ENCODE assay signal across 9 mouse cellular contexts in the genomic region with DNA sequence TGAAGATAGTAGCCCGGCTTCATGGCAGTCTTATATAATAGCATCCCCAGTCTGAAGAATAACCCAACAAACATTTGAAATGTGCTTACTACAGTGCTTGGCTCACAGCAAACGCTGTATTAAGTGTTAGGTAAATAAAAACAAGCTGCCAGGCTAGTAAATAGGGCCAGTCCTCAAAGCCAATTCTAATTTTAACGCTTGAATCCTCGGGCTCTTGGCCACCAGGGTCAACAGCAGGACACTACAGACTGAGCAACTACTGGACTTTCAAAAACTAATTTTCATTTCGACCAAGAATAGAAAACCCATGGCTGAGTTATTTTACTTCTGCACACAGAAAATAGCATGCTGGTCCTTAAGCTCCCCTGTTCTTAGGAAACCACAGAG. TPM values are rescaled to one million over a fixed set of nuclear protein-coding genes. Genes with fewer than 3 reads are reported as not detected.
DNase-seq lines count a peak whose midpoint lies in the region; ATAC-seq lines count a peak whose summit lies in the region.
"Had no signal": no experiment of that assay in that cellular context is flagged by ENCODE, and none has a peak within 500 bp of the region (broad histone marks: within the 10 kb centered on the region; RNA-seq: fewer than 3 reads in every experiment).

No protein-coding gene starts in this region.

- H3K9ac ChIP-seq in kidney, embryonic 16.5 days (replicated peaks; ENCODE audit: low read length), result peak overlapping the region; percentile 64; the same call in 1 of the 2 replicates
- no peak overlapping the region for H3K9ac ChIP-seq in embryonic facial prominence, embryonic 15.5 days
- H3K9ac ChIP-seq in neural tube, embryonic 13.5 days, result peak overlapping the region; percentile 58

- no peak for DNase-seq in kidney, postnatal 25 days
- no peak for DNase-seq in limb, embryonic 10.5 days (ENCODE audit: low spot score)
- no peak for DNase-seq in adrenal gland, adult 18-20 months (ENCODE audit: low spot score in 2 of 2)
- no peak for DNase-seq in right cerebral cortex, postnatal 10 days (ENCODE audit: low spot score in 2 of 2)
- DNase-seq: spleen, adult 18-20 months had no signal

- no peaks in the 10 kb centered on the region for H3K27me3 ChIP-seq in kidney, embryonic 16.5 days (ENCODE audit: insufficient read depth, low read length)
- no peaks in the 10 kb centered on the region for H3K27me3 ChIP-seq in embryonic facial prominence, embryonic 15.5 days
- H3K27me3 ChIP-seq in limb, embryonic 10.5 days (ENCODE audit: low read depth, poor library complexity, severe bottlenecking), result no peaks in the 10 kb centered on the region
- H3K27me3 ChIP-seq in neural tube, embryonic 13.5 days, result 0 out of 2 replicates have a peak, but pooled peaks cover 4% of the 10 kb centered on the region

- peak overlapping the region; percentile 56 for H3K4me2 ChIP-seq in kidney, embryonic 16.5 days (replicated peaks; ENCODE audit: low read depth, low read length)
- peak overlapping the region; percentile 42; the same call in 1 of the 2 replicates for H3K4me2 ChIP-seq in embryonic facial prominence, embryonic 15.5 days (replicated peaks)
- H3K4me2 ChIP-seq in neural tube, embryonic 13.5 days, result peak overlapping the region; percentile 54

- H3K4me1 ChIP-seq in kidney, embryonic 16.5 days (ENCODE audit: insufficient read depth, low read length), result peaks cover 49% of the 10 kb centered on the region
- peaks cover 48% of the 10 kb centered on the region for H3K4me1 ChIP-seq in embryonic facial prominence, embryonic 15.5 days
- H3K4me1 ChIP-seq in limb, embryonic 10.5 days, result peaks cover 89% of the 10 kb centered on the region
- H3K4me1 ChIP-seq in neural tube, embryonic 13.5 days (replicated peaks), result peaks cover 49% of the 10 kb centered on the region

- H3K9me3 ChIP-seq in kidney, embryonic 16.5 days (ENCODE audit: low read length), result no peaks in the 10 kb centered on the region
- H3K9me3 ChIP-seq in embryonic facial prominence, embryonic 15.5 days (replicated peaks), result no peaks in the 10 kb centered on the region
- no peaks in the 10 kb centered on the region for H3K9me3 ChIP-seq in limb, embryonic 10.5 days (replicated peaks)
- H3K9me3 ChIP-seq in neural tube, embryonic 13.5 days, result no peaks in the 10 kb centered on the region

- no peaks in the 10 kb centered on the region for H3K36me3 ChIP-seq in kidney, embryonic 16.5 days (ENCODE audit: insufficient read depth, low read length)
- no peaks in the 10 kb centered on the region for H3K36me3 ChIP-seq in embryonic facial prominence, embryonic 15.5 days
- H3K36me3 ChIP-seq in limb, embryonic 10.5 days, result no peaks in the 10 kb centered on the region
- no peaks in the 10 kb centered on the region for H3K36me3 ChIP-seq in neural tube, embryonic 13.5 days

- 18% methylated on average over 5 of the region's 5 CpGs for WGBS in kidney, embryonic 16.5 days
- WGBS in embryonic facial prominence, embryonic 15.5 days, result 13% methylated on average over 5 of the region's 5 CpGs
- 21% methylated on average over 5 of the region's 5 CpGs for WGBS in limb, embryonic 10.5 days
- whole genome bisulfite sequencing in neural tube, embryonic 13.5 days, result 20% methylated on average over 5 of the region's 5 CpGs

- peak overlapping the region; percentile 86 for H3K27ac ChIP-seq in kidney, embryonic 16.5 days (ENCODE audit: low read length)
- H3K27ac ChIP-seq in embryonic facial prominence, embryonic 15.5 days (replicated peaks), result peak overlapping the region; percentile 49
- H3K27ac ChIP-seq in limb, embryonic 10.5 days, result peak overlapping the region; percentile 91
- peak overlapping the region; percentile 81 for H3K27ac ChIP-seq in neural tube, embryonic 13.5 days (replicated peaks)

- H3K4me3 ChIP-seq in kidney, embryonic 16.5 days (ENCODE audit: low read length), result no peak overlapping the region
- H3K4me3 ChIP-seq in embryonic facial prominence, embryonic 15.5 days (replicated peaks), result 0 out of 2 replicates have a peak overlapping the region, but pooled peaks have one; percentile 11
- H3K4me3 ChIP-seq in limb, embryonic 10.5 days, result peak overlapping the region; percentile 43
- H3K4me3 ChIP-seq in neural tube, embryonic 13.5 days, result 0 out of 2 replicates have a peak overlapping the region, but pooled peaks have one; percentile 25

- ATAC-seq in kidney, embryonic 16.5 days (ENCODE audit: low FRiP score, low TSS enrichment), result no peak
- ATAC-seq in embryonic facial prominence, embryonic 15.5 days (ENCODE audit: insufficient number of reproducible peaks, low FRiP score, low TSS enrichment, low read depth), result no peak
- no peak for ATAC-seq in neural tube, embryonic 13.5 days (ENCODE audit: low read depth)
- ATAC-seq in megakaryocyte, adult 5-6 weeks (ENCODE audit: poor library complexity, severe bottlenecking), result no peak

RNA-seq across cellular contexts. Expression of gene Pim1, which starts 30.4 kb away (rescaled TPM):
- 12.5 and 14.5 TPM in 2 replicates for polyA plus RNA-seq in kidney, embryonic 16.5 days (2015; fragmentation: Nextera tagmentation; extraction: Ambion mirVana)
- polyA plus RNA-seq in embryonic facial prominence, embryonic 15.5 days (2015; fragmentation: Nextera tagmentation; extraction: Ambion mirVana), result 17.8 and 20.0 TPM in 2 replicates
- polyA plus RNA-seq in limb, embryonic 10.5 days (2016; fragmentation: Nextera tagmentation; extraction: Ambion mirVana), result 27.4 and 31.0 TPM in 2 replicates
- 12.4 and 14.4 TPM in 2 replicates for polyA plus RNA-seq in neural tube, embryonic 13.5 days (2015; fragmentation: Nextera tagmentation; extraction: Ambion mirVana)
- total RNA-seq in megakaryocyte, adult 5-6 weeks (2015), result 65.2 and 66.9 TPM in 2 replicates
- 155 and 168 TPM in 2 replicates for total RNA-seq in megakaryocyte, adult 5-6 weeks (2017)
- total RNA-seq in adrenal gland, adult 18-20 months (2021), result 100 to 1,000 TPM; 132 to 171 TPM
